ENCODE assay signal across 21 mouse cellular contexts in genomic region chr1:152047416-152047815, GRCm38 (mm10). TPM values are rescaled to one million over a fixed set of nuclear protein-coding genes. Genes with fewer than 3 reads are reported as not detected.
DNase-seq lines count a peak whose midpoint lies in the region; ATAC-seq and TF ChIP-seq lines count a peak whose summit lies in the region.
"Had no signal": no experiment of that assay in that cellular context is flagged by ENCODE, and none has a peak within 500 bp of the region (broad histone marks: within the 10 kb centered on the region; RNA-seq: fewer than 3 reads in every experiment).

No protein-coding gene starts in this region.

- H3K27ac ChIP-seq in kidney, embryonic 14.5 days (ENCODE audit: low read depth, low read length), result no peak overlapping the region
- no peak overlapping the region for H3K27ac ChIP-seq in kidney, embryonic 15.5 days
- 0 out of 2 replicates have a peak overlapping the region, but pooled peaks have one; percentile 32 for H3K27ac ChIP-seq in midbrain, embryonic 14.5 days (replicated peaks; ENCODE audit: low read depth, low read length)
- no peak overlapping the region for H3K27ac ChIP-seq in midbrain, embryonic 10.5 days (replicated peaks)
- H3K27ac ChIP-seq in midbrain, postnatal 0 days (ENCODE audit: low read depth, low read length), result no peak overlapping the region
- H3K27ac ChIP-seq: embryonic facial prominence, embryonic 10.5 days; forebrain, embryonic 15.5 days; hindbrain, embryonic 10.5 days had no signal

- TF ChIP-seq CTCF in midbrain, postnatal 0 days (IDR thresholded peaks at IDR 0.05), result no peak

- no peaks in the 10 kb centered on the region for H3K36me3 ChIP-seq in kidney, embryonic 14.5 days (ENCODE audit: control insufficient read depth, insufficient read depth, low read length)
- H3K36me3 ChIP-seq in kidney, embryonic 15.5 days, result no peaks in the 10 kb centered on the region
- H3K36me3 ChIP-seq in midbrain, embryonic 14.5 days (ENCODE audit: control insufficient read depth, insufficient read depth, low read length), result no peaks in the 10 kb centered on the region
- no peaks in the 10 kb centered on the region for H3K36me3 ChIP-seq in midbrain, embryonic 10.5 days
- H3K36me3 ChIP-seq in midbrain, postnatal 0 days (ENCODE audit: insufficient read depth, low read length), result no peaks in the 10 kb centered on the region
- H3K36me3 ChIP-seq: embryonic facial prominence, embryonic 10.5 days; forebrain, embryonic 15.5 days; G1E; heart, embryonic 12.5 days had no signal

- no peaks in the 10 kb centered on the region for H3K9me3 ChIP-seq in kidney, embryonic 14.5 days (ENCODE audit: control insufficient read depth, low read length)
- no peaks in the 10 kb centered on the region for H3K9me3 ChIP-seq in kidney, embryonic 15.5 days (replicated peaks)
- H3K9me3 ChIP-seq in midbrain, embryonic 14.5 days (ENCODE audit: control insufficient read depth, low read length), result no peaks in the 10 kb centered on the region
- H3K9me3 ChIP-seq in midbrain, embryonic 10.5 days (replicated peaks), result no peaks in the 10 kb centered on the region
- no peaks in the 10 kb centered on the region for H3K9me3 ChIP-seq in midbrain, postnatal 0 days (ENCODE audit: low read length)
- H3K9me3 ChIP-seq: embryonic facial prominence, embryonic 10.5 days; forebrain, embryonic 15.5 days; heart, embryonic 12.5 days; hindbrain, embryonic 10.5 days had no signal

- peak; percentile 45; the same call in 1 of the 2 replicates for ATAC-seq in kidney, embryonic 14.5 days (ENCODE audit: low FRiP score, low TSS enrichment)
- ATAC-seq in kidney, embryonic 15.5 days (replicated peaks; ENCODE audit: low FRiP score), result no peak
- no peak for ATAC-seq in midbrain, embryonic 14.5 days (ENCODE audit: low FRiP score, low TSS enrichment)
- 0 out of 2 replicates have a peak, but pooled peaks have one; percentile 9 for ATAC-seq in midbrain, postnatal 0 days (ENCODE audit: low FRiP score)
- ATAC-seq: CD4-positive, CD25-positive, alpha-beta regulatory T cell, adult 4 months; forebrain, embryonic 15.5 days; hindbrain, embryonic 16.5 days had no signal

- peaks cover 17% of the 10 kb centered on the region; the same call in 1 of the 2 replicates for H3K4me1 ChIP-seq in kidney, embryonic 14.5 days (ENCODE audit: control insufficient read depth, insufficient read depth, low read length)
- peaks cover 36% of the 10 kb centered on the region for H3K4me1 ChIP-seq in kidney, embryonic 15.5 days
- peaks cover 19% of the 10 kb centered on the region for H3K4me1 ChIP-seq in midbrain, embryonic 14.5 days (ENCODE audit: control insufficient read depth, insufficient read depth, low read length)
- H3K4me1 ChIP-seq in midbrain, embryonic 10.5 days, result peaks cover 8% of the 10 kb centered on the region; the same call in 1 of the 2 replicates
- no peaks in the 10 kb centered on the region for H3K4me1 ChIP-seq in midbrain, postnatal 0 days (ENCODE audit: insufficient read depth, low read length)

- no peak overlapping the region for H3K4me2 ChIP-seq in kidney, embryonic 14.5 days (replicated peaks; ENCODE audit: low read depth, low read length)
- H3K4me2 ChIP-seq in kidney, embryonic 15.5 days, result no peak overlapping the region
- H3K4me2 ChIP-seq in midbrain, embryonic 14.5 days (ENCODE audit: low read length), result no peak overlapping the region
- H3K4me2 ChIP-seq in midbrain, postnatal 0 days (ENCODE audit: low read depth, low read length, poor library complexity, severe bottlenecking), result no peak overlapping the region
- H3K4me2 ChIP-seq: forebrain, embryonic 15.5 days; heart, embryonic 12.5 days had no signal

- no peak overlapping the region for H3K9ac ChIP-seq in kidney, embryonic 14.5 days (ENCODE audit: low read depth, low read length)
- no peak overlapping the region for H3K9ac ChIP-seq in kidney, embryonic 15.5 days
- no peak overlapping the region for H3K9ac ChIP-seq in midbrain, embryonic 14.5 days (replicated peaks; ENCODE audit: low read length)
- no peak overlapping the region for H3K9ac ChIP-seq in midbrain, postnatal 0 days (replicated peaks; ENCODE audit: low read length, poor library complexity, severe bottlenecking)
- H3K9ac ChIP-seq: forebrain, embryonic 15.5 days; heart, embryonic 12.5 days had no signal

- WGBS in kidney, embryonic 14.5 days, result 3% methylated on average over 5 of the region's 5 CpGs
- WGBS in kidney, embryonic 15.5 days, result 8% methylated on average over 5 of the region's 5 CpGs
- WGBS in midbrain, embryonic 14.5 days, result 59% methylated on average over 5 of the region's 5 CpGs
- WGBS in midbrain, embryonic 10.5 days, result 78% methylated on average over 5 of the region's 5 CpGs
- WGBS in midbrain, postnatal 0 days, result 43% methylated on average over 5 of the region's 5 CpGs

- no peak overlapping the region for H3K4me3 ChIP-seq in kidney, embryonic 14.5 days (ENCODE audit: low read length)
- no peak overlapping the region for H3K4me3 ChIP-seq in kidney, embryonic 15.5 days (replicated peaks)
- H3K4me3 ChIP-seq in midbrain, embryonic 14.5 days (replicated peaks; ENCODE audit: low read depth, low read length), result no peak overlapping the region
- no peak overlapping the region for H3K4me3 ChIP-seq in midbrain, embryonic 10.5 days
- H3K4me3 ChIP-seq in midbrain, postnatal 0 days (ENCODE audit: low read depth, low read length), result no peak overlapping the region
- H3K4me3 ChIP-seq: embryonic facial prominence, embryonic 10.5 days; forebrain, embryonic 15.5 days; heart, embryonic 12.5 days; hindbrain, embryonic 10.5 days had no signal

- DNase-seq in embryo, embryonic 10.5 days (ENCODE audit: low spot score), result peak; percentile 38
- no peak for DNase-seq in embryo, embryonic 9.5 days (ENCODE audit: extremely low spot score)
- DNase-seq in midbrain, embryonic 14.5 days, result no peak
- DNase-seq in midbrain, embryonic 10.5 days (ENCODE audit: low spot score), result no peak
- no peak for DNase-seq in midbrain, postnatal 0 days (ENCODE audit: low spot score)
- DNase-seq: adrenal gland, adult 8-10 months; adrenal gland, postnatal 36 days; B cell, adult 2 months; cerebellum, adult 11 months; cerebellum, adult 8-10 months; cerebellum, postnatal 14 days; gastrocnemius, postnatal 14 days had no signal

- no peaks in the 10 kb centered on the region for H3K27me3 ChIP-seq in kidney, embryonic 14.5 days (ENCODE audit: control insufficient read depth, insufficient read depth, low read length)
- H3K27me3 ChIP-seq in kidney, embryonic 15.5 days, result 0 out of 2 replicates have a peak, but pooled peaks cover 3% of the 10 kb centered on the region
- no peaks in the 10 kb centered on the region for H3K27me3 ChIP-seq in midbrain, embryonic 14.5 days (ENCODE audit: control insufficient read depth, insufficient read depth, low read length)
- H3K27me3 ChIP-seq in midbrain, embryonic 10.5 days (ENCODE audit: low read depth, poor library complexity, severe bottlenecking), result no peaks in the 10 kb centered on the region
- H3K27me3 ChIP-seq in midbrain, postnatal 0 days (ENCODE audit: insufficient read depth, low read length), result no peaks in the 10 kb centered on the region
- H3K27me3 ChIP-seq: forebrain, embryonic 15.5 days; heart, embryonic 12.5 days had no signal

RNA-seq across cellular contexts. Expression of gene 1700025G04Rik, which starts 42.5 kb away (rescaled TPM):
- 17.9 and 24.4 TPM in 2 replicates for polyA plus RNA-seq in kidney, embryonic 14.5 days (2014; fragmentation: Nextera tagmentation; extraction: Ambion mirVana)
- 17.2 and 21.2 TPM in 2 replicates for polyA plus RNA-seq in kidney, embryonic 15.5 days (2015; fragmentation: Nextera tagmentation; extraction: Ambion mirVana)
- polyA plus RNA-seq in midbrain, embryonic 14.5 days (2014; fragmentation: Nextera tagmentation; extraction: Ambion mirVana), result 26.7 and 27.8 TPM in 2 replicates
- 17.6 and 20.5 TPM in 2 replicates for polyA plus RNA-seq in midbrain, embryonic 10.5 days (2016; fragmentation: Nextera tagmentation; extraction: Ambion mirVana)
- total RNA-seq in midbrain, postnatal 0 days (2014; rRNA removed), result 24.0 and 34.2 TPM in 2 replicates
- polyA plus RNA-seq in midbrain, postnatal 0 days (2015; fragmentation: Nextera tagmentation; extraction: Ambion mirVana), result 20.4 and 22.6 TPM in 2 replicates
- polyA plus RNA-seq: G1E had no signal

Comparison
In these comparisons a context has a peak if more than half of its experiments do, and no peak if none do; other contexts are left out.
1. ATAC-seq: peak in kidney, embryonic 14.5 days (single experiment) and midbrain, postnatal 0 days (single experiment); none in kidney, embryonic 15.5 days (single experiment) and midbrain, embryonic 14.5 days (single experiment).